Mouse (Mus musculus): Measurements from ENCODE around the gene Vash1. TPM values are rescaled to one million over a fixed set of nuclear protein-coding genes. Genes with fewer than 3 reads are reported as not detected.

Vash1 gene
- polyA plus RNA-seq, 2 experiments, result 0.61 to 0.65 TPM

DNA sequence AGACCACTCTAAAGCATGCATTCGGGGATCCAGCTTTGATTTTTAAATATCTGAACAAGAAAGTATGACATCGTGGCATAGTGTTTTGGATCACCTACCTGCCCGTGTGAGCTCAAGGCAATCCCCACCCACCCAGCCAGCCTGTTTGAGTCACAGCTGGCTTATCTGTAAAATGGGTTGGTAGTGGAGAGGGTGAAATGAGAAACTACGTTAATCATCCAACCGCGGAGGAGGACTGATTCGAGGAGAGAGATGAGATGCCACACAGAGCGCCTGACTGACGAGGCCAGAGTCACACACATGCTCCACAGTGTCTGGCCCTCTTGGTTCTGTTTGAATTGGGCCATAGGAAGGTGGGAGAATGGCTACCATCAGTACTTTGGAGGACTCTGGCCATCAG, 3.1 kb downstream of the Vash1 start:
- TF ChIP-seq CTCF (IDR thresholded peaks at IDR 0.05; ENCODE audit: low read depth), result no peak
- TF ChIP-seq EP300 (IDR thresholded peaks at IDR 0.05; ENCODE audit: low read depth), result no peak
- Histone ChIP-seq H3K4me3 (ENCODE audit: insufficient read depth in 1 of 2, low read depth in 2 of 2, low read length in 2 of 2) (no peak overlapping the region), H3K27ac (no peak overlapping the region), H3K36me3 (replicated peaks; ENCODE audit: control insufficient read depth, insufficient read depth, low read depth) (no peaks in the 10 kb centered on the region), H3K9ac (replicated peaks) (no peak overlapping the region), H3K4me1 (replicated peaks; ENCODE audit: control insufficient read depth in 2 of 2, insufficient read depth in 2 of 2, low read length in 1 of 2) (peaks cover 0 to 3% of the 10 kb centered on the region in 2 experiments; a peak in 2 of 4 replicates), H3K27me3 (ENCODE audit: control insufficient read depth, insufficient read depth, low read length) (peaks cover 22% of the 10 kb centered on the region), H3K4me2 (ENCODE audit: low read depth) (no peak overlapping the region), H3K9me3 (ENCODE audit: control insufficient read depth, low read length) (no peaks in the 10 kb centered on the region)
- no peak for ATAC-seq (ENCODE audit: insufficient read depth)
- no peak for DNase-seq (ENCODE audit: low read depth in 3 of 3, low spot score in 3 of 3)
- 54% methylated on average over 9 of the region's 9 CpGs for WGBS (ENCODE audit: insufficient replicate concordance)

GRCm38 (mm10) chr12:86682178-86682577, 3.7 kb downstream of the Vash1 start:
- H3K36me3 ChIP-seq (replicated peaks; ENCODE audit: control insufficient read depth, insufficient read depth, low read depth), result no peaks in the 10 kb centered on the region
- WGBS (ENCODE audit: insufficient replicate concordance), result 60% methylated on average over 8 of the region's 8 CpGs
- H3K4me1 ChIP-seq (replicated peaks; ENCODE audit: control insufficient read depth in 2 of 2, insufficient read depth in 2 of 2, low read length in 1 of 2), result peaks cover 0 to 6% of the 10 kb centered on the region in 2 experiments; a peak in 2 of 4 replicates
- no peak overlapping the region for H3K9ac ChIP-seq (replicated peaks)
- no peak for DNase-seq (ENCODE audit: low read depth in 3 of 3, low spot score in 3 of 3)
- no peaks in the 10 kb centered on the region for H3K9me3 ChIP-seq (ENCODE audit: control insufficient read depth, low read length)
- TF ChIP-seq EP300 (IDR thresholded peaks at IDR 0.05; ENCODE audit: low read depth), result no peak
- TF ChIP-seq CTCF (IDR thresholded peaks at IDR 0.05; ENCODE audit: low read depth), result no peak
- ATAC-seq (ENCODE audit: insufficient read depth), result no peak
- no peak overlapping the region for H3K4me3 ChIP-seq (ENCODE audit: insufficient read depth in 1 of 2, low read depth in 2 of 2, low read length in 2 of 2)
- peaks cover 20% of the 10 kb centered on the region for H3K27me3 ChIP-seq (ENCODE audit: control insufficient read depth, insufficient read depth, low read length)
- no peak overlapping the region for H3K27ac ChIP-seq
- H3K4me2 ChIP-seq (ENCODE audit: low read depth), result no peak overlapping the region

- Histone ChIP-seq H3K27ac (no peak overlapping the region), H3K9ac (replicated peaks) (no peak overlapping the region), H3K36me3 (replicated peaks; ENCODE audit: control insufficient read depth, insufficient read depth, low read depth) (no peaks in the 10 kb centered on the region), H3K4me2 (ENCODE audit: low read depth) (no peak overlapping the region), H3K4me3 (ENCODE audit: insufficient read depth in 1 of 2, low read depth in 2 of 2, low read length in 2 of 2) (no peak overlapping the region), H3K4me1 (replicated peaks; ENCODE audit: control insufficient read depth in 2 of 2, insufficient read depth in 2 of 2, low read length in 1 of 2) (peaks cover 0 to 6% of the 10 kb centered on the region in 2 experiments; a peak in 2 of 4 replicates), H3K9me3 (ENCODE audit: control insufficient read depth, low read length) (no peaks in the 10 kb centered on the region), H3K27me3 (ENCODE audit: control insufficient read depth, insufficient read depth, low read length) (peaks cover 16% of the 10 kb centered on the region)
- DNase-seq (ENCODE audit: low read depth in 3 of 3, low spot score in 3 of 3), result no peak
- ATAC-seq (ENCODE audit: insufficient read depth), result 0 out of 2 replicates have a peak, but pooled peaks have one; percentile 21
- WGBS (ENCODE audit: insufficient replicate concordance), result 8% methylated on average over 7 of the region's 7 CpGs
- TF ChIP-seq EP300 (IDR thresholded peaks at IDR 0.05; ENCODE audit: low read depth) (no peak), CTCF (IDR thresholded peaks at IDR 0.05; ENCODE audit: low read depth) (no peak)
These were observed 5.2 kb downstream of the Vash1 start for GRCm38 (mm10) chr12:86683698-86684097.

- no peak for ATAC-seq (ENCODE audit: insufficient read depth)
These were observed 6.8 kb downstream of the Vash1 start for GRCm38 (mm10) chr12:86685275-86685674.

DNA sequence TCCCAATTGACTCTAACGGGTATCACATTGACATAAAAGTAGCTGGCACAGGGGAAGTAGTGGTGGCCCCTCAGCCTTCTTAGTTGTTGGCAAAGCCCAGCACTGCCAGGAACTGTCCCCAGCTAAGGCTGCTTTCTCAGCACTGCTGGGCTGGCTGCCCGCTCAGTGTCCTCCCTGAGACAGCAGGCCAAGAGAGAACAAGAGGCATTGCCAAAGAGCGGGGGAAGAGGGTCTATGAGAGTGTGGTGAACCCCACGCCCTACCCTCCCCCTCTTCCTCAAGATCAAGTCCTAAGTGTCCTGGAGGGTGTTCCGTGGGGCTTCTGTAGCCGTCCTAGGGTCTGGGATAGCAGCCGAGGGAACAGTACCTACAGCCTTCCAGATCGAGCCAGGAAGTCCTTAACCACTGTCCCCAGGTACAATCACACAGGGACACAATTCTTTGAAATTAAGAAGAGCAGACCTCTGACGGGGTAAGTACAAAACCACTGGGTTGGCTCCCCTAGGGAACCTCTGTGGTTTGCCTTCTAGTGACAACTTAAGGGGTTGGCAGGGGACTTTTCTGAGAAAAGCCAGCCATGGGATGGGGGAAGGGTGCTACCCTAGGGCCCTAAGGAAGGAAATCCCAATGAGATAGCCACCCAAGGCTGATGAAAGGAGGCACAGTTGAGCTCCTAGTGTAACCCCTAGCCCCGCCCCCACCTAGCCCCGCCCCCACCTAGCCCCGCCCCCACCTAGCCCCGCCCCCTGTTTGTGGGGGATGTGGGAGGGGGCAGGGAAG, 8.2 kb downstream of the Vash1 start:
- TF ChIP-seq EP300 (IDR thresholded peaks at IDR 0.05; ENCODE audit: low read depth) (no peak), CTCF (IDR thresholded peaks at IDR 0.05; ENCODE audit: low read depth) (no peak)
- Histone ChIP-seq H3K27me3 (ENCODE audit: control insufficient read depth, insufficient read depth, low read length) (no peaks in the 10 kb centered on the region), H3K36me3 (replicated peaks; ENCODE audit: control insufficient read depth, insufficient read depth, low read depth) (no peaks in the 10 kb centered on the region), H3K4me2 (ENCODE audit: low read depth) (no peak overlapping the region), H3K4me1 (replicated peaks; ENCODE audit: control insufficient read depth in 2 of 2, insufficient read depth in 2 of 2, low read length in 1 of 2) (peaks cover 0 to 11% of the 10 kb centered on the region in 2 experiments; a peak in 2 of 4 replicates), H3K4me3 (ENCODE audit: insufficient read depth in 1 of 2, low read depth in 2 of 2, low read length in 2 of 2) (no peak overlapping the region), H3K27ac (no peak overlapping the region), H3K9me3 (ENCODE audit: control insufficient read depth, low read length) (no peaks in the 10 kb centered on the region), H3K9ac (replicated peaks) (no peak overlapping the region)
- ATAC-seq (ENCODE audit: insufficient read depth) (peak; percentile 45; the same call in 1 of the 2 replicates), DNase-seq (ENCODE audit: low read depth in 3 of 3, low spot score in 3 of 3) (peak in 1 of 3 experiments; percentile 28)
- 12% methylated on average over 13 of the region's 13 CpGs for WGBS (ENCODE audit: insufficient replicate concordance)

More at GRCm38 (mm10) chr12:86685275-86685674, 6.8 kb downstream of the Vash1 start:
- Histone ChIP-seq H3K4me2 (ENCODE audit: low read depth) (no peak overlapping the region), H3K36me3 (replicated peaks; ENCODE audit: control insufficient read depth, insufficient read depth, low read depth) (no peaks in the 10 kb centered on the region), H3K4me3 (ENCODE audit: insufficient read depth in 1 of 2, low read depth in 2 of 2, low read length in 2 of 2) (no peak overlapping the region), H3K4me1 (replicated peaks; ENCODE audit: control insufficient read depth in 2 of 2, insufficient read depth in 2 of 2, low read length in 1 of 2) (peaks cover 0 to 9% of the 10 kb centered on the region in 2 experiments; a peak in 2 of 4 replicates), H3K9ac (replicated peaks) (no peak overlapping the region), H3K9me3 (ENCODE audit: control insufficient read depth, low read length) (no peaks in the 10 kb centered on the region), H3K27me3 (ENCODE audit: control insufficient read depth, insufficient read depth, low read length) (peaks cover 1% of the 10 kb centered on the region), H3K27ac (no peak overlapping the region)
- 81% methylated on average over 9 of the region's 9 CpGs for WGBS (ENCODE audit: insufficient replicate concordance)
- no peak for TF ChIP-seq EP300 (IDR thresholded peaks at IDR 0.05; ENCODE audit: low read depth)
- no peak for TF ChIP-seq CTCF (IDR thresholded peaks at IDR 0.05; ENCODE audit: low read depth)
- DNase-seq (ENCODE audit: low read depth in 3 of 3, low spot score in 3 of 3), result no peak

Data from liver, embryonic 14.5 days (tissue).